Comparison of ENCODE assay signal across 8 mouse cellular contexts in the genomic region with DNA sequence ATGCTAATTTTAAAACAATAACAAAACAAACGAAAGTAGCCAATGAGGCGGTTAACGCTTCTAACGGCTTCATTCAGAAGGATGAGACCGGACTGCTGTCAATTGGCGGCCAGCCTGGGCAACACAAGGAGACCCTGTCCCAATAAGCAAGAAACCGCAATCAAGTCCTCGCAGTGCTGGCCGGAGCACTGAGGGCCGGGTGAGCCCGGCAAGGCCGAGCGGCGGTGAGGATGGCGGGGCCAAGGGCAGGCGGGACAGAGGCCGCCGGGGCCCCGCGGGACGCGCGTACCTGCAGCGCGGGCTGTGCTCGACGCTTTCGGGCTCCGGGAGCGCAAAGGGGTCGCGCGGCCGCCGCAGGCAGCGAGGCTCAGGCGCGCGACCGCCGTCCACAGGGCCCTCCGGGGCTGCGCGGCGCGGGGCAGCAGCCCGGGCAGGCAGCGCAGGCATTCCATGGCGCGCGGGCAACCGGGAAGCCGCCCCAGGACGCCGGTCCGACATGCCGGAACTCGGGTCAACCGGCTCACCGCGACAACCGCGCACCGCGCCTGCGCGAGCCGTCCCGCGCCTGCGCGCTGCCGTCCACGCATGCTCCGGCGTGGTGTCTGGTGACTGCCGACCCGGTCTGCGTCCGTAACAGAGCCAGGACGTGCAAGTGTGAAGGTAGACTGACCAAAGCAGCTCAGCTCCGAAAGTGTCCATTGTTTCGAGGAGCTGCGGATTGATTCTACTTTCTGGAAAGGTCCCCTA. TPM values are rescaled to one million over a fixed set of nuclear protein-coding genes. Genes with fewer than 3 reads are reported as not detected.
DNase-seq lines count a peak whose midpoint lies in the region; ATAC-seq and TF ChIP-seq lines count a peak whose summit lies in the region.

A gene (minus strand): TSS at position 587 of the 747 bp plus-strand sequence.

- DNase-seq in CH12.LX (ENCODE audit: extremely low read depth): peak; percentile 80
- DNase-seq in c-Kit-positive CD71-positive TER-119-negative erythroid progenitor cells, embryonic 14.5 days (ENCODE audit: low read depth): peak; percentile 62
- peak; percentile 87 for DNase-seq in heart, postnatal 0 days (ENCODE audit: low spot score)
- DNase-seq in kidney, postnatal 4 days: peak; percentile 88 to 94

- TF ChIP-seq POLR2A in CH12.LX (IDR thresholded peaks at IDR 0.05; ENCODE audit: low read depth, low read length): peak; percentile 97
- peak; percentile 97 for TF ChIP-seq POLR2A in testis, adult 2 months (IDR thresholded peaks at IDR 0.05; ENCODE audit: control insufficient read depth, low read depth, low read length)

- no peak for TF ChIP-seq EP300 in CH12.LX (IDR thresholded peaks at IDR 0.05; ENCODE audit: low read length)
- TF ChIP-seq EP300 in heart, postnatal 0 days (IDR thresholded peaks at IDR 0.05; ENCODE audit: low read depth): no peak

- H3K4me2 ChIP-seq in CH12.LX (ENCODE audit: insufficient read depth, low read depth, poor library complexity, severe bottlenecking): peak within 1 kb of the TSS; percentile 99
- peak within 1 kb of the TSS; percentile 80 for H3K4me2 ChIP-seq in forebrain, embryonic 12.5 days
- peak within 1 kb of the TSS; percentile 96 for H3K4me2 ChIP-seq in heart, postnatal 0 days (ENCODE audit: low read depth, low read length)
- H3K4me2 ChIP-seq in liver, embryonic 16.5 days (ENCODE audit: low read depth, low read length): peak within 1 kb of the TSS; percentile 94
- H3K4me2 ChIP-seq in neural tube, embryonic 13.5 days: peak within 1 kb of the TSS; percentile 74

- H3K36me3 ChIP-seq in CH12.LX (replicated peaks in 1 of 2; ENCODE audit: control insufficient read depth in 1 of 2, insufficient read depth in 1 of 2, low read length in 1 of 2): peaks cover 3 to 18% of the 10 kb centered on the region in 2 experiments
- no peaks in the 10 kb centered on the region; the same call in 1 of the 2 replicates for H3K36me3 ChIP-seq in forebrain, embryonic 12.5 days (replicated peaks)
- peaks cover 15% of the 10 kb centered on the region; the same call in 1 of the 2 replicates for H3K36me3 ChIP-seq in heart, postnatal 0 days (replicated peaks; ENCODE audit: control insufficient read depth, insufficient read depth, low read length)
- no peaks in the 10 kb centered on the region for H3K36me3 ChIP-seq in liver, embryonic 16.5 days (ENCODE audit: control insufficient read depth, insufficient read depth)
- H3K36me3 ChIP-seq in neural tube, embryonic 13.5 days: 0 out of 2 replicates have a peak, but pooled peaks cover 8% of the 10 kb centered on the region
- peaks cover 2% of the 10 kb centered on the region for H3K36me3 ChIP-seq in testis, adult 2 months (ENCODE audit: control insufficient read depth, insufficient read depth, low read length)

- no peak for TF ChIP-seq RAD21 in CH12.LX (IDR thresholded peaks at IDR 0.05; ENCODE audit: low read depth, low read length)

- no peaks in the 10 kb centered on the region for H3K9me3 ChIP-seq in CH12.LX (replicated peaks; ENCODE audit: low read length)
- H3K9me3 ChIP-seq in forebrain, embryonic 12.5 days: no peaks in the 10 kb centered on the region
- H3K9me3 ChIP-seq in heart, postnatal 0 days (replicated peaks; ENCODE audit: control insufficient read depth, low read length): no peaks in the 10 kb centered on the region
- H3K9me3 ChIP-seq in liver, embryonic 16.5 days (replicated peaks; ENCODE audit: control insufficient read depth, low read length): no peaks in the 10 kb centered on the region
- no peaks in the 10 kb centered on the region for H3K9me3 ChIP-seq in neural tube, embryonic 13.5 days

- peak within 1 kb of the TSS; percentile 85 for H3K9ac ChIP-seq in CH12.LX (ENCODE audit: insufficient read depth, low read depth)
- H3K9ac ChIP-seq in forebrain, embryonic 12.5 days: peak within 1 kb of the TSS; percentile 89
- H3K9ac ChIP-seq in heart, postnatal 0 days (replicated peaks; ENCODE audit: low read depth, low read length): peak within 1 kb of the TSS; percentile 96
- peak within 1 kb of the TSS; percentile 91 for H3K9ac ChIP-seq in liver, embryonic 16.5 days (ENCODE audit: low read depth, low read length)
- H3K9ac ChIP-seq in neural tube, embryonic 13.5 days: peak within 1 kb of the TSS; percentile 95

- peaks cover 0 to 25% of the 10 kb centered on the region in 2 experiments; a peak in 2 of 4 replicates for H3K4me1 ChIP-seq in CH12.LX (ENCODE audit: control insufficient read depth in 1 of 2, insufficient read depth in 2 of 2)
- H3K4me1 ChIP-seq in forebrain, embryonic 12.5 days: peaks cover 22% of the 10 kb centered on the region
- peaks cover 18% of the 10 kb centered on the region; the same call in 1 of the 2 replicates for H3K4me1 ChIP-seq in heart, postnatal 0 days (ENCODE audit: control insufficient read depth, insufficient read depth)
- peaks cover 11% of the 10 kb centered on the region for H3K4me1 ChIP-seq in liver, embryonic 16.5 days (ENCODE audit: control insufficient read depth, low read depth, low read length)
- H3K4me1 ChIP-seq in neural tube, embryonic 13.5 days (replicated peaks): peaks cover 25% of the 10 kb centered on the region
- peaks cover 10% of the 10 kb centered on the region for H3K4me1 ChIP-seq in testis, adult 2 months (ENCODE audit: control insufficient read depth, insufficient read depth, low read length)

- H3K4me3 ChIP-seq in CH12.LX (replicated peaks in 1 of 3; ENCODE audit: low read depth in 2 of 3, low read length in 2 of 3, poor library complexity in 1 of 3): peak within 1 kb of the TSS; percentile 59 to 92 (median 88)
- peak within 1 kb of the TSS; percentile 94 for H3K4me3 ChIP-seq in forebrain, embryonic 12.5 days (replicated peaks)
- H3K4me3 ChIP-seq in heart, postnatal 0 days (ENCODE audit: low read depth, low read length): peak within 1 kb of the TSS; percentile 94
- H3K4me3 ChIP-seq in liver, embryonic 16.5 days (ENCODE audit: low read depth, low read length): peak within 1 kb of the TSS; percentile 91
- H3K4me3 ChIP-seq in neural tube, embryonic 13.5 days: peak within 1 kb of the TSS; percentile 93
- peak within 1 kb of the TSS; percentile 98 for H3K4me3 ChIP-seq in testis, adult 2 months (ENCODE audit: control insufficient read depth, low read depth, low read length)

- H3K27me3 ChIP-seq in CH12.LX (replicated peaks): no peaks in the 10 kb centered on the region
- H3K27me3 ChIP-seq in forebrain, embryonic 12.5 days: no peaks in the 10 kb centered on the region
- no peaks in the 10 kb centered on the region for H3K27me3 ChIP-seq in heart, postnatal 0 days (ENCODE audit: control insufficient read depth, insufficient read depth, low read length)
- no peaks in the 10 kb centered on the region for H3K27me3 ChIP-seq in liver, embryonic 16.5 days (ENCODE audit: control insufficient read depth, insufficient read depth, low read depth, low read length)
- no peaks in the 10 kb centered on the region for H3K27me3 ChIP-seq in neural tube, embryonic 13.5 days
- no peaks in the 10 kb centered on the region for H3K27me3 ChIP-seq in testis, adult 2 months (ENCODE audit: control insufficient read depth, insufficient read depth, low read length)

- peaks cover 14% of the 10 kb centered on the region for H3K79me2 ChIP-seq in CH12.LX (replicated peaks; ENCODE audit: control insufficient read depth, extremely low read depth, insufficient read depth, poor library complexity, severe bottlenecking)

- dilution Hi-C loops in CH12.LX (cut with MboI; ENCODE audit: extremely low pct_ligation_motif_present, extremely low pct_unique_long_range_greater_than_20kb, low sequenced_read_pairs): no loop called here

- TF ChIP-seq CTCF in CH12.LX (conservative IDR thresholded peaks at IDR 0.05 in 1 of 2, IDR thresholded peaks at IDR 0.05 in 1 of 2; ENCODE audit: low read depth in 2 of 2, low read length in 2 of 2): no peak
- TF ChIP-seq CTCF in heart, postnatal 0 days (IDR thresholded peaks at IDR 0.05; ENCODE audit: low read depth): no peak
- TF ChIP-seq CTCF in testis, adult 2 months (IDR thresholded peaks at IDR 0.05; ENCODE audit: control insufficient read depth, insufficient read depth, insufficient replicate concordance, low read depth, low read length): 0 out of 2 replicates have a peak, but pooled peaks have one; percentile 8

- under 1% methylated on average over 62 of the region's 84 CpGs for WGBS in forebrain, embryonic 12.5 days
- under 1% methylated on average over 80 of the region's 84 CpGs for WGBS in heart, postnatal 0 days
- under 1% methylated on average over 74 of the region's 84 CpGs for WGBS in liver, embryonic 16.5 days (ENCODE audit: insufficient replicate concordance)
- under 1% methylated on average over 77 of the region's 84 CpGs for WGBS in neural tube, embryonic 13.5 days

- ATAC-seq in forebrain, embryonic 12.5 days (ENCODE audit: low FRiP score): peak; percentile 94
- peak; percentile 94 for ATAC-seq in heart, postnatal 0 days (ENCODE audit: insufficient read depth, low read depth)
- ATAC-seq in liver, embryonic 16.5 days (ENCODE audit: low read depth): peak; percentile 92
- ATAC-seq in neural tube, embryonic 13.5 days (ENCODE audit: low read depth): peak; percentile 94

- in situ Hi-C loops in CH12.LX (cut with MboI; ENCODE audit: low pct_ligation_motif_present, low pct_unique_long_range_greater_than_20kb, low sequenced_read_pairs): loop anchor here (5.0 kb wide), 1 partner anchor 97 kb away; no protein-coding TSS in a partner anchor

- no peak within 1 kb of the TSS for H3K27ac ChIP-seq in CH12.LX (ENCODE audit: insufficient read depth, low read depth)
- H3K27ac ChIP-seq in forebrain, embryonic 12.5 days: peak within 1 kb of the TSS; percentile 76
- peak within 1 kb of the TSS; percentile 90 for H3K27ac ChIP-seq in heart, postnatal 0 days (ENCODE audit: low read depth)
- H3K27ac ChIP-seq in liver, embryonic 16.5 days (ENCODE audit: low read length): peak within 1 kb of the TSS; percentile 70
- peak within 1 kb of the TSS; percentile 87 for H3K27ac ChIP-seq in neural tube, embryonic 13.5 days (replicated peaks)
- H3K27ac ChIP-seq in testis, adult 2 months (ENCODE audit: control insufficient read depth, insufficient read depth, low read depth, low read length): peak within 1 kb of the TSS; percentile 95

TF ChIP-seq in CH12.LX, 34 proteins besides CTCF, POLR2A, EP300 and RAD21 (continues in another document):
- TF ChIP-seq RCOR1 (conservative IDR thresholded peaks at IDR 0.05; ENCODE audit: low read depth, low read length) (no peak), NELFE (IDR thresholded peaks at IDR 0.05; ENCODE audit: low read depth, low read length) (peak; percentile 98), MAFK (IDR thresholded peaks at IDR 0.05; ENCODE audit: insufficient replicate concordance, low read length) (no peak)

RNA-seq across cellular contexts. Expression of the gene that starts here (rescaled TPM):
- total RNA-seq in CH12.LX (2012; rRNA removed) (12.6 and 15.5 TPM in 2 replicates), CH12.LX (2014; rRNA removed) (12.1 TPM in 2 replicates)
- 29.5 and 38.8 TPM in 2 replicates for polyA plus RNA-seq in CH12.LX (2012; ENCODE audit: insufficient read length, low read depth)
- 23.8 and 31.4 TPM in 2 replicates for polyA plus RNA-seq in forebrain, embryonic 12.5 days (2016; fragmentation: Nextera tagmentation; extraction: Ambion mirVana)
- total RNA-seq in heart, postnatal 0 days (2014; rRNA removed; ENCODE audit: low replicate concordance): 19.1 and 28.3 TPM in 2 replicates
- 12.9 and 13.0 TPM in 2 replicates for polyA plus RNA-seq in heart, postnatal 0 days (2015; fragmentation: Nextera tagmentation; extraction: Ambion mirVana)
- 5.7 and 6.0 TPM in 2 replicates for polyA plus RNA-seq in liver, embryonic 16.5 days (2015; fragmentation: Nextera tagmentation; extraction: Ambion mirVana)
- polyA plus RNA-seq in neural tube, embryonic 13.5 days (2015; fragmentation: Nextera tagmentation; extraction: Ambion mirVana): 15.6 and 16.7 TPM in 2 replicates
- 48.3 and 55.9 TPM in 2 replicates for polyA plus RNA-seq in testis, adult 2 months (2012; rRNA removed)
